Mouse (Mus musculus): ENCODE data around the gene Colec11. TPM values are rescaled to one million over a fixed set of nuclear protein-coding genes. Genes with fewer than 3 reads are reported as not detected.

Gene Colec11
- total RNA-seq, 2 experiments from 2014 or later = 0.60 to 0.62 TPM

Other genes with a start within 250 kb of the Colec11 start
- 1 to 10 TPM in 1 of 2 experiments, under 1 TPM in 1; 0.66 to 1.1 TPM for gene Dcdc2c, start 71.0 kb downstream of the Colec11 start, total RNA-seq (2021)
- 1 to 10 TPM in 1 of 2 experiments, under 1 TPM in 1; 0.73 to 1.2 TPM for gene Allc, start 40.9 kb downstream of the Colec11 start, total RNA-seq (2021)
- gene Rps7, start 12.6 kb upstream of the Colec11 start, total RNA-seq (2021) = 100 to 1,000 TPM; 282 to 283 TPM
- 10 to 100 TPM; 12.9 to 13.4 TPM for gene Rnaseh1, start 26.2 kb upstream of the Colec11 start, total RNA-seq (2021)
- gene Adi1, start 51.9 kb upstream of the Colec11 start, total RNA-seq (2021) = 10 to 100 TPM; 26.5 to 29.7 TPM
- gene Trappc12, start 127.1 kb upstream of the Colec11 start, total RNA-seq (2021) = 10 to 100 TPM; 53.8 to 57.7 TPM
- gene Eipr1, start 128.4 kb upstream of the Colec11 start, total RNA-seq (2021) = 10 to 100 TPM; 60.3 to 62.1 TPM

All from left cerebral cortex, postnatal 25 days (tissue).